Mouse (Mus musculus): ENCODE measurements around the gene Lrguk. TPM values are rescaled to one million over a fixed set of nuclear protein-coding genes. Genes with fewer than 3 reads are reported as not detected.

Lrguk gene
- total RNA-seq, 2 experiments from 2014 or later: 2.7 to 3.4 TPM

- DNase-seq (ENCODE audit: low spot score in 2 of 2): no peak
- intact Hi-C loops (cut with DNase I): no loop called here
Observed at GRCm38 (mm10) chr6:34170844-34171494, 141.7 kb downstream of the Lrguk start.

- DNase-seq (ENCODE audit: low spot score in 2 of 2): no peak
- intact Hi-C loops (cut with DNase I): no loop called here
Observed at GRCm38 (mm10) chr6:34171748-34172457, 142.7 kb downstream of the Lrguk start.

GRCm38 (mm10) chr6:34173251-34173650, 144.0 kb downstream of the Lrguk start:
- DNase-seq (ENCODE audit: low spot score in 2 of 2): no peak
- intact Hi-C loops (cut with DNase I): no loop called here

- intact Hi-C loops (cut with DNase I): no loop called here
- no peak for DNase-seq (ENCODE audit: low spot score in 2 of 2)
Observed at GRCm38 (mm10) chr6:34174715-34175114, 145.5 kb downstream of the Lrguk start.

GRCm38 (mm10) chr6:34176111-34176863, 147.0 kb downstream of the Lrguk start:
- intact Hi-C loops (cut with DNase I): no loop called here
- no peak for DNase-seq (ENCODE audit: low spot score in 2 of 2)

- peak; percentile 93 for DNase-seq (ENCODE audit: low spot score in 2 of 2)
- intact Hi-C loops (cut with DNase I): no loop called here
Observed at GRCm38 (mm10) chr6:34176864-34177247, 147.6 kb downstream of the Lrguk start, which contains the start of gene Slc35b4. Gene Slc35b4 (minus strand): TSS chr6:34177111.

- intact Hi-C loops (cut with DNase I): no loop called here
- DNase-seq (ENCODE audit: low spot score in 2 of 2): no peak
Observed at GRCm38 (mm10) chr6:34179007-34179406, 149.8 kb downstream of the Lrguk start.

GRCm38 (mm10) chr6:34179911-34180310, 150.7 kb downstream of the Lrguk start:
- no peak for DNase-seq (ENCODE audit: low spot score in 2 of 2)

GRCm38 (mm10) chr6:34181961-34182360, 152.7 kb downstream of the Lrguk start:
- intact Hi-C loops (cut with DNase I): no loop called here
- DNase-seq (ENCODE audit: low spot score in 2 of 2): no peak

More at GRCm38 (mm10) chr6:34179911-34180310, 150.7 kb downstream of the Lrguk start:
- intact Hi-C loops (cut with DNase I): no loop called here

GRCm38 (mm10) chr6:34183326-34183725, 154.1 kb downstream of the Lrguk start:
- intact Hi-C loops (cut with DNase I): no loop called here

More at GRCm38 (mm10) chr6:34183326-34183725, 154.1 kb downstream of the Lrguk start:
- DNase-seq (ENCODE audit: low spot score in 2 of 2): no peak

Other genes with a start within 250 kb of the Lrguk start
- gene Slc35b4, start 147.7 kb downstream of the Lrguk start, total RNA-seq (2021): 10 to 100 TPM; 58.9 to 59.3 TPM